Mouse (Mus musculus) forebrain, embryonic 11.5 days (tissue): ENCODE data around the gene Lpp. TPM values are rescaled to one million over a fixed set of nuclear protein-coding genes. Genes with fewer than 3 reads are reported as not detected.

Experiments
- ATAC-seq: fragments of 200-750 bp; cut with Nextera tagmentation; replicated peaks from 2 replicates; pipeline ENCODE4 v1.8.0; 2017; ENCODE audit warnings: moderate TSS enrichment; ENCODE audit not compliant: low FRiP score
- DNase-seq: peaks from one replicate; pipeline ENCODE4 v3.0.0-alpha.2; 2017; ENCODE audit warnings: low spot score
- H3K27ac ChIP-seq: fragments of 300-500 bp; sonication (generic); 2 replicates; pipeline ENCODE4 v1.5.1; 2014; ENCODE audit warnings: low read depth, low read length
- H3K27me3 ChIP-seq: fragments of 300-500 bp; sonication (generic); 2 replicates; pipeline ENCODE4 v1.6.1; 2014; ENCODE audit warnings: mild to moderate bottlenecking, low read length, mixed read lengths; ENCODE audit not compliant: control insufficient read depth, insufficient read depth
- H3K36me3 ChIP-seq: fragments of 300-500 bp; sonication (generic); 2 replicates; pipeline ENCODE4 v1.6.1; 2014; ENCODE audit warnings: mild to moderate bottlenecking, low read length, moderate library complexity, mixed read lengths; ENCODE audit not compliant: control insufficient read depth, insufficient read depth
- H3K4me1 ChIP-seq: fragments of 300-500 bp; sonication (generic); replicated peaks from 2 replicates; pipeline ENCODE4 v1.6.1; 2014; ENCODE audit warnings: low read length, mixed read lengths; ENCODE audit not compliant: control insufficient read depth, insufficient read depth
- H3K4me2 ChIP-seq: fragments of 300-500 bp; sonication (generic); 2 replicates; pipeline ENCODE4 v1.6.1; 2014; ENCODE audit warnings: low read depth, mild to moderate bottlenecking, low read length, moderate library complexity, mixed read lengths; ENCODE audit not compliant: severe bottlenecking
- H3K4me3 ChIP-seq: fragments of 300-500 bp; sonication (generic); 2 replicates; pipeline ENCODE4 v1.5.1; 2014; ENCODE audit warnings: low read depth, low read length
- H3K9ac ChIP-seq: fragments of 300-500 bp; sonication (generic); 2 replicates; pipeline ENCODE4 v1.6.1; 2014; ENCODE audit warnings: low read length
- H3K9me3 ChIP-seq: fragments of 300-500 bp; sonication (generic); 2 replicates; pipeline ENCODE4 v1.6.1; 2016; ENCODE audit warnings: low read length, mixed read lengths; ENCODE audit not compliant: control insufficient read depth
- WGBS: fragments of 180-500 bp; shearing (Covaris S2); extraction: QIAGEN DNeasy Blood & Tissue Kit; methylation state at CpG from one replicate; pipeline ENCODE4 v1.1.7; 2014; 5-methylcytosine and 5-hydroxymethylcytosine counted together
- polyA plus RNA-seq: library from polyadenylated mRNA; unstranded; fragments of >200 nt; fragmentation: Nextera tagmentation; extraction: Ambion mirVana; gene quantifications from 2 replicates; pipeline ENCODE4 v1.2.1, GENCODE M21; 2014

The Lpp gene
- polyA plus RNA-seq, 1 experiment from 2014 or later = 22.1 TPM

DNA sequence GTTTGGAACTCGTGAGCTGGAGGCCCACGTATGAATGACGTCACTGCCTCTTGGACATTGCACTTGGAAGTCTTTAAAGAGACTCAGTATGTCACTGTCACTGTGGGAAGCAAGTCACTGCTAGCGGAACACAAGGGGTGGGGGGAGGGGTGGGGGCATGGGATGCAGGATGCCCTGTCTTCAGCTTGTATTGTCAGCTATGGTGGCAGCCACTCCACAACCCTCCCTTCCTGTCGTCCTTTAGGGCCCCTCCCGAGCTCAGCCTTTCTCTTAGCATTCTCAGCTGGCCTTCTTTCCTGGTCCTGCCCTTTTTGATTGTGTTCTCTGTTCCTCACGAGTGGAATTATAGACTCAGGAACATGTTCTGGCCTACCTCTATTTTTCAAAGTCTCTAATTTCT lies 40.3 kb downstream of the Lpp start:
- DNase-seq = no peak
- WGBS = 56% methylated on average over 7 of the region's 7 CpGs
- no peaks in the 10 kb centered on the region for H3K4me1 ChIP-seq
- no peaks in the 10 kb centered on the region for H3K27me3 ChIP-seq
- H3K27ac ChIP-seq = no peak overlapping the region
- no peak overlapping the region for H3K9ac ChIP-seq
- H3K36me3 ChIP-seq = no peaks in the 10 kb centered on the region
- ATAC-seq = no peak; the same call in 1 of the 2 replicates
- H3K4me2 ChIP-seq = no peak overlapping the region
- no peak overlapping the region for H3K4me3 ChIP-seq
- no peaks in the 10 kb centered on the region for H3K9me3 ChIP-seq

DNA sequence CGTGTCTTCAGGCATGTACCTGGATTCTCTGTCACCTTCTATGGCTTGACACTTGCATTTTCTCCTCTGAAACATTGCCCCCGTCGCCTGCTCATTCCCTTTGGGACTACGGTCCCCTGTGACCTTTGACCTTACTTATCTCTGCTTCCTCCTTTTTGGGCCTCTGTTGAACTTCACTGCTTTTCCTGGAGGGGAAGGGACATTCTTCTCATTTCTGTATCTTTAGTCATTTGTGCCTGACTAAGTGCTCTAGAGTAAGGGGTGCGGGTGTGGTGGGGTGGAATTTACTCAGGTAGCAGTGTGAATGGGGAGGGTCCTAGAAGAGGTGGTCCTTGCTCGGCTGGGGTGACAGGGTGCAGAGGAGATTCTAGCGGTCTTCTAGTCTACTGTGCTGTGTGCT lies 40.7 kb downstream of the Lpp start:
- no peaks in the 10 kb centered on the region for H3K27me3 ChIP-seq
- H3K9me3 ChIP-seq = no peaks in the 10 kb centered on the region
- H3K4me1 ChIP-seq = no peaks in the 10 kb centered on the region
- no peak overlapping the region for H3K4me2 ChIP-seq
- H3K27ac ChIP-seq = no peak overlapping the region
- ATAC-seq = no peak
- no peak overlapping the region for H3K9ac ChIP-seq
- 76% methylated on average over 7 of the region's 7 CpGs for WGBS
- no peak overlapping the region for H3K4me3 ChIP-seq
- H3K36me3 ChIP-seq = no peaks in the 10 kb centered on the region
- no peak for DNase-seq

GRCm38 (mm10) chr16:24434531-24435114 lies 41.3 kb downstream of the Lpp start:
- no peak for DNase-seq
- Histone ChIP-seq H3K4me2 (no peak overlapping the region), H3K9ac (no peak overlapping the region), H3K27ac (no peak overlapping the region), H3K27me3 (no peaks in the 10 kb centered on the region), H3K36me3 (no peaks in the 10 kb centered on the region), H3K4me3 (no peak overlapping the region), H3K9me3 (no peaks in the 10 kb centered on the region), H3K4me1 (no peaks in the 10 kb centered on the region)
- 55% methylated on average over 7 of the region's 7 CpGs for WGBS
- no peak for ATAC-seq

DNA sequence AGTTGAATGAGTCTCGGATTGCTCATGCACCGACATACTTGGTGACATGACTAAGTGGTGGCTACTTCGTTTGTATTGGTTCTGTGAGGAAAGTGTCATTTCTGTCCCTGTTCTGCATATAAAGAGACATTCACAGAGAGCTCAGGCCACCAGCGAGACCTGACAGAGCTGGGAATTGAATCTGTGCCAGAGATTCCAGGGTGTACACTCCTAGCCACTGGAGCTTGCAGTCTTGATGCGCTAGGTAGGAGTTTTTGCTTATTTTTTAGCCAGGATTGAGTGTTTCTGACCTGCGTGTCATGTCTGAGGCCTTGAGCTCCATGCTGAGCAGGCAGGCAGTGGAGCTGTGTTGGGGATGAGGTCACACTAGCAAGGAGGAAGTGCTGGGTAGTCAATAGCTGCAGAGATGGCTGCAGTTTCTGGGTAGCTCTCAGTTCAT lies 41.8 kb downstream of the Lpp start:
- Histone ChIP-seq H3K4me1 (no peaks in the 10 kb centered on the region), H3K36me3 (no peaks in the 10 kb centered on the region), H3K4me2 (no peak overlapping the region), H3K4me3 (no peak overlapping the region), H3K27me3 (no peaks in the 10 kb centered on the region), H3K9ac (no peak overlapping the region), H3K9me3 (no peaks in the 10 kb centered on the region), H3K27ac (no peak overlapping the region)
- no peak for ATAC-seq
- DNase-seq = no peak
- WGBS = 78% methylated on average over 6 of the region's 6 CpGs

- no peaks in the 10 kb centered on the region; the same call in none of the 2 replicates for H3K4me1 ChIP-seq
- no peak overlapping the region for H3K4me2 ChIP-seq
- H3K9me3 ChIP-seq = no peaks in the 10 kb centered on the region
- no peak overlapping the region for H3K9ac ChIP-seq
- H3K27ac ChIP-seq = no peak overlapping the region
- no peak overlapping the region for H3K4me3 ChIP-seq
- ATAC-seq = no peak
- H3K27me3 ChIP-seq = no peaks in the 10 kb centered on the region
- DNase-seq = no peak
- H3K36me3 ChIP-seq = no peaks in the 10 kb centered on the region
- 89% methylated on average over 4 of the region's 4 CpGs for WGBS
Observed at GRCm38 (mm10) chr16:24438438-24438837, 45.1 kb downstream of the Lpp start.

DNA sequence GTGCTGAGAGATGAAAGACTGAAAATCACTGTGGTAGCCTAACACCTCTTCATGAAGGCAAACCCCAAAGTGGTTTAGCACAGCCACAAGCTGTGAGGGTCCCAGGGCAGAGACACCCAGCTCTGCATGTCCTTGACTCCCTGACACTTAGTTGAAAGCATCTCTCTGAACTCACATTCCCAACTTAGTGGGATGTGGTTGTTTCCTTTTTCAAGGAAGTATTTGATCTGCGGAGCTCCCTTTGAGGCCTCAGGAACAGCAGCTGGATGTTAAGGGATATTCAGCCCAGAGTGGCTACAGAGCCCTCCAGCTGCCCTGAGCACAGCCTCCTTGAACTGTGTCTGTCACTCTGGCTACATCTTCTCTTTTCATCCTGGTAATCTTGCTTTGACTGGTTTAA lies 48.0 kb downstream of the Lpp start:
- no peak overlapping the region for H3K9ac ChIP-seq
- no peak for ATAC-seq
- no peaks in the 10 kb centered on the region for H3K27me3 ChIP-seq
- 56% methylated on average over 1 of the region's 1 CpGs for WGBS
- H3K4me2 ChIP-seq = no peak overlapping the region
- no peaks in the 10 kb centered on the region for H3K36me3 ChIP-seq
- peaks cover 2% of the 10 kb centered on the region for H3K4me1 ChIP-seq
- no peaks in the 10 kb centered on the region for H3K9me3 ChIP-seq
- peak; percentile 40 for DNase-seq
- no peak overlapping the region for H3K4me3 ChIP-seq
- no peak overlapping the region for H3K27ac ChIP-seq

DNA sequence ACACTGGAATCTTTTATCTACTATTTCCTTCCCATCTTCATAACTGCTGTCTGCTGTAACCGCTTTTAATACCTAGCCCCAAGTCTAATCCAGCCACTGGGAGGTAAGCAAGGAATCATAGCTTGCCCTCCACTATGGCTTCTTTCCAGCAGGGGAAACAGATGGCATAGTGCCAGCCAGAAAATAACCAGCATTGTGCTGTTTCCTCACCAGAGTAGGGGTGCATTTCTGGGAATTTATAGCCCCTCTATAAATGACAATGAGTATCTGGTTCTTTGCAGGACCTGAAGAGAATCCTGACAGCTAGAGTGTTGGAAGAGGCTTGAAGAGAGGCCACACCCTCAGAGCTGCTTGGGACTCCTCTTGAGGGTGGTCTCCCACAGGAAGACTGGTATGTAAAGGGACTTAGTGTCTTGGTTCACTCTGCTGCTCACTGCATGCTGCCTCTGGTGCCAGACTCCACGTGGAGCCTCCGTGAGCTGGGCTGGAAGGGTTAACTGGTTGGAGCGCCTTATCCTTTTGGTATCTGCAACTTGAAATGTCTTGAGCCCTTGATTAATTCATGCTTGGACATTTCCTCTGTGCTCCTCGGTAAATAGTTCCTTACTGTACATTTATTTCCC lies 49.3 kb downstream of the Lpp start:
- Histone ChIP-seq H3K9me3 (no peaks in the 10 kb centered on the region), H3K4me1 (peaks cover 2% of the 10 kb centered on the region), H3K27ac (no peak overlapping the region), H3K27me3 (no peaks in the 10 kb centered on the region), H3K9ac (no peak overlapping the region), H3K4me2 (no peak overlapping the region), H3K36me3 (no peaks in the 10 kb centered on the region), H3K4me3 (no peak overlapping the region)
- DNase-seq = no peak
- no peak for ATAC-seq
- 68% methylated on average over 5 of the region's 5 CpGs for WGBS

DNA sequence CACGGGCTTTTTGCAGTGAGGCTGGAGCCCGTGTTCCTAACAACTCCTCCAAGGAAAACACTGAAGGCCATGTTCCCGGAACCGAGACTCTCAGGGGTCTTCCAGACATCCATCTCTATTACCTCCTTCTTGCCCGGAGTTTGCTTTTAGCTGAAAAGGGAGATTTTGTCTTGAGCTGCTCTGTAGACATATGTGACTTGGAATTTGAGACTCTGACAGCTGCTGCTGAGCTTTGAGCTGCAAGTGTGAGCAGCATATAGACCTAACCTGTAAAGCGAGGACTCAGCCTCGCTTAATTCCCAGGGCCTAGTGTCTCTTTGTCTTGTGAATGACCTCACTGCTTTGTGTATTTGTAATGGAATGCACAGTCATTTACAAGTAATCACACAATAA lies 49.8 kb downstream of the Lpp start:
- H3K9me3 ChIP-seq = no peaks in the 10 kb centered on the region
- H3K27me3 ChIP-seq = no peaks in the 10 kb centered on the region
- WGBS = 40% methylated on average over 7 of the region's 7 CpGs
- H3K4me3 ChIP-seq = no peak overlapping the region
- ATAC-seq (no peak), DNase-seq (no peak)
- H3K27ac ChIP-seq = no peak overlapping the region
- peaks cover 2% of the 10 kb centered on the region for H3K4me1 ChIP-seq
- H3K36me3 ChIP-seq = no peaks in the 10 kb centered on the region
- no peak overlapping the region for H3K9ac ChIP-seq
- H3K4me2 ChIP-seq = no peak overlapping the region

GRCm38 (mm10) chr16:24443555-24443954 lies 50.2 kb downstream of the Lpp start:
- H3K4me2 ChIP-seq = no peak overlapping the region
- H3K4me1 ChIP-seq = peaks cover 2% of the 10 kb centered on the region
- no peak for ATAC-seq
- WGBS = 37% methylated on average over 5 of the region's 5 CpGs
- H3K36me3 ChIP-seq = no peaks in the 10 kb centered on the region
- H3K9me3 ChIP-seq = no peaks in the 10 kb centered on the region
- no peak overlapping the region for H3K4me3 ChIP-seq
- H3K27me3 ChIP-seq = no peaks in the 10 kb centered on the region
- H3K9ac ChIP-seq = no peak overlapping the region
- no peak for DNase-seq
- no peak overlapping the region for H3K27ac ChIP-seq
